Mouse (Mus musculus): ENCODE data around the gene Gsx2. TPM values are rescaled to one million over a fixed set of nuclear protein-coding genes. Genes with fewer than 3 reads are reported as not detected.

Gsx2 gene
- polyA plus RNA-seq, 1 experiment from 2014 or later: 12.2 TPM

GRCm38 (mm10) chr5:75121646-75122045 lies 46.2 kb downstream of the Gsx2 start:
- ATAC-seq (ENCODE audit: low FRiP score, low read depth): no peak
- 55% methylated on average over 5 of the region's 5 CpGs for WGBS
- Histone ChIP-seq H3K4me1 (no peaks in the 10 kb centered on the region), H3K4me2 (replicated peaks) (no peak overlapping the region), H3K4me3 (no peak overlapping the region), H3K9ac (no peak overlapping the region), H3K27ac (no peak overlapping the region), H3K27me3 (replicated peaks) (no peaks in the 10 kb centered on the region), H3K9me3 (no peaks in the 10 kb centered on the region), H3K36me3 (no peaks in the 10 kb centered on the region)

Other genes starting within 250 kb of the Gsx2 start
- 53.6 and 57.4 TPM in 2 replicates for gene Chic2, start 30.8 kb upstream of the Gsx2 start, polyA plus RNA-seq (2016; fragmentation: Nextera tagmentation; extraction: Ambion mirVana)
- 23.9 and 24.4 TPM in 2 replicates for gene Pdgfra, start 76.7 kb downstream of the Gsx2 start, polyA plus RNA-seq (2016; fragmentation: Nextera tagmentation; extraction: Ambion mirVana)